Mouse (Mus musculus) leukemia stem cell, adult 10-12 weeks (primary cell): ENCODE data around the gene Evc. TPM values are rescaled to one million over a fixed set of nuclear protein-coding genes. Genes with fewer than 3 reads are reported as not detected.

Experiments used
- polyA plus RNA-seq: library from polyadenylated mRNA; stranded (reverse); fragments of >175 nt; gene quantifications from 2 replicates; pipeline ENCODE4 v1.2.3, GENCODE M21; 2012; ENCODE audit warnings: low replicate concordance

Gene Evc
- 0.16 and 0.61 TPM in 2 replicates for polyA plus RNA-seq

DNA sequence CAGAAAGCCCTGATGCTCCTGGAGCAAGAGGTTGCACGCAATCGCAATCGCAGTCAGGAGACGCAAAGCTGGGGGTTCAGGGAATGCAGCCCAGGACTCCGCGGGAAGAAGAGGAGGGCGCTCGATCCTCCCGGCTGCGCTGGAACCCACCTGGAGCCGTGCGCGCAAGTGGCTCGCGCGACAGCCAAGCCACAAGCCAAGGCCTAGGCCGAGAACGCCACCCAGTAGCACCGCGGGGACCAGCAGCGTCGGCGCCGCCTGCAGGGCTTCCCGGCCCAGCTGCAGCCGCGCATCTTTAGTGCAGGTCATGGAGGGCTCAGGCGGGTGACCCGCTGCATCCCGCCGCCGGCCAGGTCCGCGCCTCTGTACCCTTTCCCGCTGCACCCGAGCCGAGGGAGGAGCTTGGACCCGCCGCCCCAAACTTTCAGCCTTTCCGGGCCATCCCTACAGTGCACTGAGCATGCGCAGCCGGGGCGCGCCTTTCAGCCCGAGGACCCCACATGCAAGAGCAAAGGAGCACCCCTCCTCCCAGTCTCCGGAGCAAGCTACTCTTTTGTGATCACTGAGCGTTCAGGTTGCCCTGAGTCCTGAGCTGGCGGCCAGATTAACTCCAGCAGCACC lies at the start of gene Evc:
Evc (minus strand) TSS at position 410 of the 621 bp plus-strand sequence.

DNA sequence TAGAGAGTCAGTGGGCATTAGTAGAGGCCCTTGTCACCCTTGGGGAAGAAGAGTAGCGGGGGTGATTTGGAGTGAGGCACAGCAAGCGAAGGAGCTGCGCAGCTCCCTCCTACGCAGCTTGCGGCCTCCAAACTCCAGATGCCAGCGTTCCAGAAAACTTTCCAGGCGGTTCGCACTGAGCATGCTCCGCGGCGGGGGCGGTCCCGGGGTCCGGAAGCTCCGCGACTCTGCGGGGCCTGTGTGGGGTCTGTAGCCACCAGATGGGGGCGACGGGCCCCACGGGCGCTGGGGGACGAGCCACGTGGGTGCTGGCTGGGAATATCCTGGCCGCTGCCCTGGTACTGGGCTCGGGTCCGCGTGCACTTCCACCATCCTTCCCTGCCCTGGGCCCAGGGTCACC lies 1.6 kb upstream of the Evc start, which contains the start of gene Evc2:
Evc2 (plus strand) TSS at position 212 of the 400 bp plus-strand sequence.

DNA sequence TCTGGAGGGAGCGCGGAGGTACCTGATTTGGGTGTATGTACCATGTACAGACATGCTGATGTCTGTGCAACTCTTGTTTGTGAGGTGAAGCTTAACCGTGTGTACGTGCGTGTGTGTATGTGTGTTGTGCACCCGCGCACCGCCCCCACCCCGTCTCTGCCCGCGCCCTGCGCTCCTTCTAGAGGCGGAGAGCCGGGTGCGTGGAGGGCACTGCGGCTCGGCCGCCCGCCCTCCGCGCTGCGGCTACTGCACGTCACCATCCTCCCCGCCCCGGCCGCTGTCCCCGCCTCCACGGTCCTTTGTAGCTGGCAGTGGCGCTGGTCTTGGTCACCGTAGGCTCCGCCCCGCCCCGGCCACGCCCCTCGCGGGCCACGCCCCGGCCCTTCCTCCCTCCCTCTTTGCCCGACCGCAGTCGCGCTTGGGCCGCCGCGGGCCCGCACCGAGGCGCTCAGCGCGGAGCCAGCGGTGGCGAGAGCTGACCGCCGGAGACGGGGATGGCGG lies 95.0 kb downstream of the Evc start, which contains the start of gene Crmp1:
Crmp1 (plus strand) TSS at position 290 of the 501 bp plus-strand sequence.

Other genes with a start within 250 kb of the Evc start
- gene Crmp1, start 95.0 kb downstream of the Evc start, polyA plus RNA-seq, result 0.57 and 1.5 TPM in 2 replicates
- gene Evc2, start 1.6 kb upstream of the Evc start, polyA plus RNA-seq, result 0.29 and 0.43 TPM in 2 replicates